Mouse (Mus musculus): ENCODE results near the gene Rsg1. TPM values are rescaled to one million over a fixed set of nuclear protein-coding genes. Genes with fewer than 3 reads are reported as not detected.

Rsg1 gene
- polyA plus RNA-seq, 1 experiment from 2014 or later: 6.3 TPM

- Histone ChIP-seq H3K36me3 (ENCODE audit: control insufficient read depth, insufficient read depth, low read length) (no peaks in the 10 kb centered on the region), H3K27ac (ENCODE audit: low read depth, low read length) (no peak overlapping the region), H3K9me3 (ENCODE audit: control insufficient read depth, low read length) (no peaks in the 10 kb centered on the region), H3K4me2 (replicated peaks; ENCODE audit: low read depth, low read length) (no peak overlapping the region), H3K4me3 (ENCODE audit: low read depth, low read length) (no peak overlapping the region), H3K4me1 (replicated peaks; ENCODE audit: control insufficient read depth, insufficient read depth, low read length) (no peaks in the 10 kb centered on the region), H3K9ac (ENCODE audit: low read depth, low read length) (no peak overlapping the region), H3K27me3 (ENCODE audit: control insufficient read depth, insufficient read depth, low read length) (no peaks in the 10 kb centered on the region)
- ATAC-seq (ENCODE audit: low FRiP score) (no peak), DNase-seq (ENCODE audit: low spot score) (no peak)
- 67% methylated on average over 16 of the region's 16 CpGs for WGBS
These were observed 46.4 kb downstream of the Rsg1 start for GRCm38 (mm10) chr4:141260007-141260723.

- 75% methylated on average over 10 of the region's 10 CpGs for WGBS
- ATAC-seq (ENCODE audit: low FRiP score): no peak
These were observed 49.3 kb downstream of the Rsg1 start for GRCm38 (mm10) chr4:141262906-141263637.

GRCm38 (mm10) chr4:141265979-141266637 lies 52.4 kb downstream of the Rsg1 start:
- WGBS: 92% methylated on average over 3 of the region's 3 CpGs
- Histone ChIP-seq H3K9ac (ENCODE audit: low read depth, low read length) (no peak overlapping the region), H3K4me2 (replicated peaks; ENCODE audit: low read depth, low read length) (no peak overlapping the region), H3K36me3 (ENCODE audit: control insufficient read depth, insufficient read depth, low read length) (no peaks in the 10 kb centered on the region), H3K27me3 (ENCODE audit: control insufficient read depth, insufficient read depth, low read length) (no peaks in the 10 kb centered on the region), H3K27ac (ENCODE audit: low read depth, low read length) (no peak overlapping the region), H3K4me1 (replicated peaks; ENCODE audit: control insufficient read depth, insufficient read depth, low read length) (no peaks in the 10 kb centered on the region), H3K4me3 (ENCODE audit: low read depth, low read length) (no peak overlapping the region), H3K9me3 (ENCODE audit: control insufficient read depth, low read length) (no peaks in the 10 kb centered on the region)
- DNase-seq (ENCODE audit: low spot score) (no peak), ATAC-seq (ENCODE audit: low FRiP score) (no peak)

More at GRCm38 (mm10) chr4:141262906-141263637, 49.3 kb downstream of the Rsg1 start:
- DNase-seq (ENCODE audit: low spot score): no peak
- H3K4me2 ChIP-seq (replicated peaks; ENCODE audit: low read depth, low read length): no peak overlapping the region
- no peaks in the 10 kb centered on the region for H3K36me3 ChIP-seq (ENCODE audit: control insufficient read depth, insufficient read depth, low read length)
- no peak overlapping the region for H3K27ac ChIP-seq (ENCODE audit: low read depth, low read length)
- no peaks in the 10 kb centered on the region for H3K27me3 ChIP-seq (ENCODE audit: control insufficient read depth, insufficient read depth, low read length)
- no peaks in the 10 kb centered on the region for H3K9me3 ChIP-seq (ENCODE audit: control insufficient read depth, low read length)
- no peak overlapping the region for H3K4me3 ChIP-seq (ENCODE audit: low read depth, low read length)
- no peaks in the 10 kb centered on the region for H3K4me1 ChIP-seq (replicated peaks; ENCODE audit: control insufficient read depth, insufficient read depth, low read length)
- no peak overlapping the region for H3K9ac ChIP-seq (ENCODE audit: low read depth, low read length)

- Histone ChIP-seq H3K9ac (ENCODE audit: low read depth, low read length) (no peak overlapping the region), H3K9me3 (ENCODE audit: control insufficient read depth, low read length) (no peaks in the 10 kb centered on the region), H3K4me3 (ENCODE audit: low read depth, low read length) (no peak overlapping the region), H3K4me2 (replicated peaks; ENCODE audit: low read depth, low read length) (no peak overlapping the region), H3K36me3 (ENCODE audit: control insufficient read depth, insufficient read depth, low read length) (no peaks in the 10 kb centered on the region), H3K27ac (ENCODE audit: low read depth, low read length) (no peak overlapping the region), H3K4me1 (replicated peaks; ENCODE audit: control insufficient read depth, insufficient read depth, low read length) (no peaks in the 10 kb centered on the region), H3K27me3 (ENCODE audit: control insufficient read depth, insufficient read depth, low read length) (peaks cover 3% of the 10 kb centered on the region)
- WGBS: 86% methylated on average over 3 of the region's 3 CpGs
- DNase-seq (ENCODE audit: low spot score): no peak
- no peak for ATAC-seq (ENCODE audit: low FRiP score)
These were observed 53.5 kb downstream of the Rsg1 start for GRCm38 (mm10) chr4:141267250-141267649.

GRCm38 (mm10) chr4:141267837-141268236 lies 54.1 kb downstream of the Rsg1 start:
- Histone ChIP-seq H3K36me3 (ENCODE audit: control insufficient read depth, insufficient read depth, low read length) (no peaks in the 10 kb centered on the region), H3K27ac (ENCODE audit: low read depth, low read length) (no peak overlapping the region), H3K9ac (ENCODE audit: low read depth, low read length) (no peak overlapping the region), H3K4me1 (replicated peaks; ENCODE audit: control insufficient read depth, insufficient read depth, low read length) (no peaks in the 10 kb centered on the region), H3K27me3 (ENCODE audit: control insufficient read depth, insufficient read depth, low read length) (peaks cover 3% of the 10 kb centered on the region), H3K9me3 (ENCODE audit: control insufficient read depth, low read length) (no peaks in the 10 kb centered on the region), H3K4me2 (replicated peaks; ENCODE audit: low read depth, low read length) (no peak overlapping the region), H3K4me3 (ENCODE audit: low read depth, low read length) (no peak overlapping the region)
- no peak for ATAC-seq (ENCODE audit: low FRiP score)
- 49% methylated on average over 9 of the region's 9 CpGs for WGBS
- peak; percentile 78 for DNase-seq (ENCODE audit: low spot score)

- ATAC-seq (ENCODE audit: low FRiP score): no peak
- peaks cover 3% of the 10 kb centered on the region for H3K27me3 ChIP-seq (ENCODE audit: control insufficient read depth, insufficient read depth, low read length)
- DNase-seq (ENCODE audit: low spot score): no peak
- H3K9ac ChIP-seq (ENCODE audit: low read depth, low read length): no peak overlapping the region
- H3K36me3 ChIP-seq (ENCODE audit: control insufficient read depth, insufficient read depth, low read length): no peaks in the 10 kb centered on the region
- no peak overlapping the region for H3K27ac ChIP-seq (ENCODE audit: low read depth, low read length)
- WGBS: 86% methylated on average over 4 of the region's 4 CpGs
- no peak overlapping the region for H3K4me3 ChIP-seq (ENCODE audit: low read depth, low read length)
- H3K4me1 ChIP-seq (replicated peaks; ENCODE audit: control insufficient read depth, insufficient read depth, low read length): 0 out of 2 replicates have a peak, but pooled peaks cover 2% of the 10 kb centered on the region
- H3K4me2 ChIP-seq (replicated peaks; ENCODE audit: low read depth, low read length): no peak overlapping the region
- H3K9me3 ChIP-seq (ENCODE audit: control insufficient read depth, low read length): no peaks in the 10 kb centered on the region
These were observed 54.6 kb downstream of the Rsg1 start for GRCm38 (mm10) chr4:141268350-141268749.

GRCm38 (mm10) chr4:141269080-141269479 lies 55.3 kb downstream of the Rsg1 start:
- ATAC-seq (ENCODE audit: low FRiP score) (no peak), DNase-seq (ENCODE audit: low spot score) (no peak)
- no peak overlapping the region for H3K27ac ChIP-seq (ENCODE audit: low read depth, low read length)
- no peak overlapping the region for H3K4me3 ChIP-seq (ENCODE audit: low read depth, low read length)
- 87% methylated on average over 6 of the region's 6 CpGs for WGBS
- H3K9me3 ChIP-seq (ENCODE audit: control insufficient read depth, low read length): no peaks in the 10 kb centered on the region
- no peak overlapping the region for H3K4me2 ChIP-seq (replicated peaks; ENCODE audit: low read depth, low read length)
- peaks cover 6% of the 10 kb centered on the region for H3K27me3 ChIP-seq (ENCODE audit: control insufficient read depth, insufficient read depth, low read length)
- H3K9ac ChIP-seq (ENCODE audit: low read depth, low read length): no peak overlapping the region
- no peaks in the 10 kb centered on the region for H3K36me3 ChIP-seq (ENCODE audit: control insufficient read depth, insufficient read depth, low read length)
- 0 out of 2 replicates have a peak, but pooled peaks cover 2% of the 10 kb centered on the region for H3K4me1 ChIP-seq (replicated peaks; ENCODE audit: control insufficient read depth, insufficient read depth, low read length)

GRCm38 (mm10) chr4:141270201-141270940 lies 56.6 kb downstream of the Rsg1 start:
- Histone ChIP-seq H3K9ac (ENCODE audit: low read depth, low read length) (no peak overlapping the region), H3K4me3 (ENCODE audit: low read depth, low read length) (no peak overlapping the region), H3K27me3 (ENCODE audit: control insufficient read depth, insufficient read depth, low read length) (peaks cover 7% of the 10 kb centered on the region), H3K4me2 (replicated peaks; ENCODE audit: low read depth, low read length) (no peak overlapping the region), H3K27ac (ENCODE audit: low read depth, low read length) (no peak overlapping the region), H3K36me3 (ENCODE audit: control insufficient read depth, insufficient read depth, low read length) (no peaks in the 10 kb centered on the region), H3K4me1 (replicated peaks; ENCODE audit: control insufficient read depth, insufficient read depth, low read length) (peaks cover 9% of the 10 kb centered on the region; the same call in 1 of the 2 replicates), H3K9me3 (ENCODE audit: control insufficient read depth, low read length) (no peaks in the 10 kb centered on the region)
- DNase-seq (ENCODE audit: low spot score) (no peak), ATAC-seq (ENCODE audit: low FRiP score) (no peak)
- WGBS: 55% methylated on average over 15 of the region's 15 CpGs
